Mouse (Mus musculus) MEL (cell line): ENCODE data around the gene Prps1l1. TPM values are rescaled to one million over a fixed set of nuclear protein-coding genes. Genes with fewer than 3 reads are reported as not detected.

Experiments used
- DNase-seq: peaks from one replicate; pipeline ENCODE4 v3.0.0; 2011; ENCODE audit warnings: low read depth, low spot score
- H3K27ac ChIP-seq: 2 replicates; pipeline ENCODE4 v1.5.1; 2012; ENCODE audit warnings: low read depth, mild to moderate bottlenecking, control low read depth, low read length, moderate library complexity; ENCODE audit not compliant: control insufficient read depth
- H3K27me3 ChIP-seq, 2 experiments: fragments of 150-350 bp in 1 of 2; sonication (generic) in 1 of 2; 2 replicates each; pipeline ENCODE4 v1.6.1; 2012; ENCODE audit warnings: low read length in 2 of 2, mild to moderate bottlenecking in 2 of 2, improper control_type of control experiment in 1 of 2, moderate library complexity in 1 of 2; ENCODE audit not compliant: insufficient read depth in 2 of 2, control insufficient read depth in 1 of 2
- H3K36me3 ChIP-seq, 2 experiments: 2 replicates each; pipeline ENCODE4 v1.6.1; 2012 to 2014; ENCODE audit warnings: low read length in 2 of 2, improper control_type of control experiment in 1 of 2, inconsistent platforms in 1 of 2, mild to moderate bottlenecking in 1 of 2; ENCODE audit not compliant: insufficient read depth in 2 of 2, control insufficient read depth in 1 of 2
- H3K4me1 ChIP-seq, 2 experiments: fragments of 150-350 bp in 1 of 2; sonication (generic) in 1 of 2; 2 replicates each; pipeline ENCODE4 v1.6.1; 2012; ENCODE audit warnings: low read length in 2 of 2, improper control_type of control experiment in 1 of 2, mild to moderate bottlenecking in 1 of 2; ENCODE audit not compliant: insufficient read depth in 2 of 2, control insufficient read depth in 1 of 2
- H3K4me3 ChIP-seq, 2 experiments: fragments of 150-350 bp in 1 of 2; sonication (generic) in 1 of 2; 2 replicates each; pipeline ENCODE4 v1.5.1; 2012; ENCODE audit warnings: low read depth in 2 of 2, low read length in 2 of 2, mild to moderate bottlenecking in 2 of 2, moderate library complexity in 2 of 2, control low read depth in 1 of 2, improper control_type of control experiment in 1 of 2; ENCODE audit not compliant: control insufficient read depth in 1 of 2, insufficient read depth in 1 of 2
- H3K79me2 ChIP-seq: 2 replicates; pipeline ENCODE4 v1.6.1; 2012; ENCODE audit warnings: mild to moderate bottlenecking, low read length, moderate library complexity; ENCODE audit not compliant: control insufficient read depth, poor library complexity, insufficient read depth
- H3K9ac ChIP-seq: 2 replicates; pipeline ENCODE4 v1.6.1; 2012; ENCODE audit warnings: low read depth, mild to moderate bottlenecking, control low read depth, low read length, moderate library complexity; ENCODE audit not compliant: control insufficient read depth, poor library complexity, severe bottlenecking
- H3K9me3 ChIP-seq: fragments of 150-350 bp; sonication (generic); replicated peaks from 2 replicates; pipeline ENCODE4 v1.6.1; 2012; ENCODE audit warnings: mild to moderate bottlenecking, low read length, improper control_type of control experiment, moderate library complexity; ENCODE audit not compliant: insufficient read depth
- BHLHE40 ChIP-seq: IDR thresholded peaks from 2 replicates; pipeline ENCODE4 v1.6.1; 2012; ENCODE audit warnings: low read depth, mild to moderate bottlenecking, inconsistent platforms, low read length, improper control_type of control experiment, borderline replicate concordance
- CHD1 ChIP-seq: IDR thresholded peaks from 2 replicates; pipeline ENCODE4 v1.6.1; 2012; ENCODE audit warnings: low read depth, mild to moderate bottlenecking, inconsistent platforms, low read length, improper control_type of control experiment
- ELF1 ChIP-seq: IDR thresholded peaks from 2 replicates; pipeline ENCODE4 v1.6.1; 2014; ENCODE audit warnings: low read depth, mild to moderate bottlenecking, inconsistent platforms, low read length, improper control_type of control experiment, moderate library complexity
- ETS1 ChIP-seq: IDR thresholded peaks from 2 replicates; pipeline ENCODE4 v1.6.1; 2012; ENCODE audit warnings: low read depth, mild to moderate bottlenecking, inconsistent platforms, low read length, improper control_type of control experiment, moderate library complexity
- GABPA ChIP-seq: IDR thresholded peaks from 2 replicates; pipeline ENCODE4 v1.6.1; 2012; ENCODE audit warnings: low read depth, mild to moderate bottlenecking, inconsistent platforms, low read length, improper control_type of control experiment, moderate library complexity
- JUND ChIP-seq: IDR thresholded peaks from 2 replicates; pipeline ENCODE4 v1.6.1; 2011; ENCODE audit warnings: low read depth, mild to moderate bottlenecking, improper control_type of control experiment, low read length
- KAT2A ChIP-seq: conservative IDR thresholded peaks from 2 replicates; pipeline ENCODE4 v1.6.1; 2012; ENCODE audit warnings: low read depth, low read length, improper control_type of control experiment, inconsistent platforms
- MAZ ChIP-seq: IDR thresholded peaks from 2 replicates; pipeline ENCODE4 v1.6.1; 2012; ENCODE audit warnings: low read depth, mild to moderate bottlenecking, inconsistent platforms, low read length, improper control_type of control experiment
- MEF2A ChIP-seq: IDR thresholded peaks from 2 replicates; pipeline ENCODE4 v1.6.1; 2014; ENCODE audit warnings: low read depth, mild to moderate bottlenecking, inconsistent platforms, low read length, improper control_type of control experiment; ENCODE audit not compliant: poor library complexity, insufficient replicate concordance, severe bottlenecking; ENCODE audit errors: extremely low read depth
- MXI1 ChIP-seq: IDR thresholded peaks from 2 replicates; pipeline ENCODE4 v1.6.1; 2011; ENCODE audit warnings: mild to moderate bottlenecking, low read depth, low read length, improper control_type of control experiment
- MYB ChIP-seq: IDR thresholded peaks from 2 replicates; pipeline ENCODE4 v1.6.1; 2011; ENCODE audit warnings: mild to moderate bottlenecking, low read depth, low read length, improper control_type of control experiment
- MYC ChIP-seq: IDR thresholded peaks from 2 replicates; pipeline ENCODE4 v1.6.1; 2011; ENCODE audit warnings: low read depth, mild to moderate bottlenecking, low read length, improper control_type of control experiment, moderate library complexity
- NELFE ChIP-seq: IDR thresholded peaks from 2 replicates; pipeline ENCODE4 v1.6.1; 2011; ENCODE audit warnings: low read depth, low read length, improper control_type of control experiment
- NRF1 ChIP-seq: IDR thresholded peaks from 2 replicates; pipeline ENCODE4 v1.6.1; 2014; ENCODE audit warnings: low read depth, mild to moderate bottlenecking, inconsistent platforms, low read length, improper control_type of control experiment, moderate library complexity; ENCODE audit not compliant: poor library complexity, insufficient read depth, severe bottlenecking
- POLR2AphosphoS5 ChIP-seq: IDR thresholded peaks from 2 replicates; pipeline ENCODE4 v1.6.1; 2012; ENCODE audit warnings: low read depth, borderline replicate concordance, mild to moderate bottlenecking, inconsistent platforms, low read length, moderate library complexity, mixed read lengths
- RAD21 ChIP-seq: IDR thresholded peaks from 2 replicates; pipeline ENCODE4 v1.6.1; 2011; ENCODE audit warnings: mild to moderate bottlenecking, low read depth, low read length, improper control_type of control experiment
- SIN3A ChIP-seq: IDR thresholded peaks from 2 replicates; pipeline ENCODE4 v1.6.1; 2012; ENCODE audit warnings: low read length, improper control_type of control experiment, inconsistent platforms
- SMC3 ChIP-seq: IDR thresholded peaks from 2 replicates; pipeline ENCODE4 v1.6.1; 2011; ENCODE audit warnings: low read depth, low read length, improper control_type of control experiment
- TAL1 ChIP-seq: IDR thresholded peaks from 2 replicates; pipeline ENCODE4 v1.6.1; 2012; ENCODE audit warnings: mild to moderate bottlenecking, inconsistent platforms, low read length, moderate library complexity, mixed read lengths
- UBTF ChIP-seq: IDR thresholded peaks from 2 replicates; pipeline ENCODE4 v1.6.1; 2012; ENCODE audit warnings: low read depth, mild to moderate bottlenecking, inconsistent platforms, low read length, improper control_type of control experiment, moderate library complexity, borderline replicate concordance; ENCODE audit not compliant: insufficient read depth
- USF1 ChIP-seq: IDR thresholded peaks from 2 replicates; pipeline ENCODE4 v1.6.1; 2014; ENCODE audit warnings: low read depth, mild to moderate bottlenecking, inconsistent platforms, low read length, improper control_type of control experiment, moderate library complexity
- USF2 ChIP-seq, 2 experiments: IDR thresholded peaks; 2 replicates each; pipeline ENCODE4 v1.6.1; 2011 to 2012; ENCODE audit warnings: improper control_type of control experiment in 2 of 2, low read length in 2 of 2, borderline replicate concordance in 1 of 2, inconsistent platforms in 1 of 2, low read depth in 1 of 2, mild to moderate bottlenecking in 1 of 2; ENCODE audit not compliant: insufficient read depth in 1 of 2
- ZC3H11A ChIP-seq: IDR thresholded peaks from 2 replicates; pipeline ENCODE4 v1.6.1; 2012; ENCODE audit warnings: low read depth, mild to moderate bottlenecking, inconsistent platforms, low read length, improper control_type of control experiment
- ZMIZ1 ChIP-seq: IDR thresholded peaks from 2 replicates; pipeline ENCODE4 v1.6.1; 2012; ENCODE audit warnings: low read depth, mild to moderate bottlenecking, inconsistent platforms, low read length, improper control_type of control experiment, moderate library complexity
- ZNF384 ChIP-seq: IDR thresholded peaks from 2 replicates; pipeline ENCODE4 v1.6.1; 2012; ENCODE audit warnings: low read depth, mild to moderate bottlenecking, inconsistent platforms, low read length, improper control_type of control experiment
- polyA plus RNA-seq, 2 experiments: library from polyadenylated mRNA; stranded (reverse) in 1 of 2; unstranded in 1 of 2; fragments of >175 nt in 1 of 2; fragments of >200 nt in 1 of 2; gene quantifications; 2 replicates each; pipeline versions ENCODE4 v1.2.1 to v1.2.4; 2012; ENCODE audit warnings: low replicate concordance in 2 of 2, low read depth in 1 of 2; ENCODE audit not compliant: insufficient read length in 2 of 2, insufficient read depth in 1 of 2, missing spikeins in 1 of 2
- total RNA-seq: library from RNA; depleted of rRNA; stranded (reverse); fragments of 300-350 nt; gene quantifications from 2 replicates; pipeline ENCODE4 v1.2.3, GENCODE M21; 2012

Prps1l1 gene
- total and polyA plus RNA-seq, 3 experiments = not detected

DNA sequence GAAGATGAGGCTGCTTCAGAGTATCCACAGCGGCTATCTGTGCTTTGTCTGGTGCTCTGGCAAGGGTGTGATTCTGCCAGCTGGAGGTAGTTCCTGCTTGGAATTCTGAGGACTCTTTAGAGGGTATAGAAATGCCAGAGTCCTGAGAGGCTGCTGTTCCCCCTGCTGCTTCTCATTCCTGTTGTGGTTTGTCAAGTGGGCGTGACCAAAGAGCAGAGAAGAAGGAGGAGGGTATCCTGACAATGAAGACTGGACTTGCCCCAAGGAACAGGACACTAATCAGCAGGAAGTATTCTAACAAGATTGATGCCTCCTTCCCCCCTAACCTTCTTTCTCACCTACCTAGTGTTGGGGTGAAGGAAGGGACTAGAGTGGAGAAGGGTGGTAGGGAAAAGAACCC lies 29.4 kb downstream of the Prps1l1 start:
- no peak for TF ChIP-seq MYB
- no peak for TF ChIP-seq MYC
- no peak for TF ChIP-seq ELF1
- no peak for TF ChIP-seq CHD1
- TF ChIP-seq MAZ = no peak
- TF ChIP-seq JUND = no peak
- no peak for TF ChIP-seq TAL1
- no peak for TF ChIP-seq UBTF
- no peak for TF ChIP-seq ETS1
- TF ChIP-seq KAT2A = no peak
- no peak for TF ChIP-seq NRF1
- no peak for TF ChIP-seq ZNF384
- TF ChIP-seq USF1 = no peak
- TF ChIP-seq BHLHE40 = no peak
- no peak for TF ChIP-seq ZMIZ1
- no peak for TF ChIP-seq GABPA
- TF ChIP-seq MXI1 = no peak
- Histone ChIP-seq H3K27me3 (no peaks in the 10 kb centered on the region; a peak in 1 of 4 replicates), H3K9ac (no peak overlapping the region), H3K27ac (no peak overlapping the region), H3K4me3 (no peak overlapping the region), H3K36me3 (no peaks in the 10 kb centered on the region), H3K4me1 (no peaks in the 10 kb centered on the region), H3K9me3 (no peaks in the 10 kb centered on the region), H3K79me2 (no peaks in the 10 kb centered on the region)
- no peak for DNase-seq

DNA sequence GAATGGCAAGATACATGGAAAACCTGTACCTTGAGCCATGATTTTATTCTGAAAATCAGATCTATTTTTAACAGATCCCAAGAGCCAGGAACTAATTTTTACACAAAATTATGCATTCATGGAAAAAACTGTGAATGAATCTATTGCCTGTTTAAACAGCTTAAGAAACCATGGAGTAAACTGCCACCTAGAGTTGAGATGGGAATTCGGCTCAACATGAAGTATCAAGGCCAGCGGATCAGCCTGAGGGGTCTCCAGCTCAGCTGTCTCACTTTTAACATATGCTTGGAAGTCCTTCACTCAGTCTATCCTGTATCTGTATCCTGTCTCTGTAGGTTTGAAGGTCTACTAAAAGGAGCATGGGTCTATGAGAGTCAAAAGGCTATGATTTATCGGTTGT lies 31.5 kb downstream of the Prps1l1 start:
- Histone ChIP-seq H3K9ac (no peak overlapping the region), H3K4me3 (no peak overlapping the region), H3K36me3 (no peaks in the 10 kb centered on the region), H3K79me2 (no peaks in the 10 kb centered on the region)
- DNase-seq = no peak
- TF ChIP-seq NELFE = no peak
- TF ChIP-seq USF2 (IDR thresholded peaks at IDR 0.05; ENCODE audit: borderline replicate concordance in 1 of 2, insufficient read depth in 1 of 2, low read depth in 1 of 2, low read length in 2 of 2) = no peak
- TF ChIP-seq POLR2AphosphoS5 = no peak
- TF ChIP-seq MEF2A = no peak
- no peak for TF ChIP-seq SMC3
- no peak for TF ChIP-seq ZC3H11A
- TF ChIP-seq RAD21 = no peak
- TF ChIP-seq SIN3A = no peak
- TF ChIP-seq, all 39 proteins: peak for 0
- H3K9me3 ChIP-seq = no peaks in the 10 kb centered on the region
- no peak overlapping the region for H3K27ac ChIP-seq
- H3K27me3 ChIP-seq = no peaks in the 10 kb centered on the region; a peak in 1 of 4 replicates
- H3K4me1 ChIP-seq = no peaks in the 10 kb centered on the region
